Mouse (Mus musculus) c-Kit-positive CD71-positive TER-119-negative erythroid progenitor cells, embryonic 14.5 days (primary cell): ENCODE results near the gene Gm20388.

ENCODE experiments used
- DNase-seq: peaks from one replicate; pipeline ENCODE4 v3.0.0-alpha.2; 2013; ENCODE audit warnings: low read depth

Gm20388 gene

GRCm38 (mm10) chr8:124267206-124267605 is 4356.6 kb downstream of the Gm20388 start:
- no peak for DNase-seq

GRCm38 (mm10) chr8:124270504-124270903 is 4359.9 kb downstream of the Gm20388 start:
- DNase-seq: no peak

- DNase-seq: no peak
Measured at GRCm38 (mm10) chr8:124270904-124271303, 4360.3 kb downstream of the Gm20388 start.

DNA sequence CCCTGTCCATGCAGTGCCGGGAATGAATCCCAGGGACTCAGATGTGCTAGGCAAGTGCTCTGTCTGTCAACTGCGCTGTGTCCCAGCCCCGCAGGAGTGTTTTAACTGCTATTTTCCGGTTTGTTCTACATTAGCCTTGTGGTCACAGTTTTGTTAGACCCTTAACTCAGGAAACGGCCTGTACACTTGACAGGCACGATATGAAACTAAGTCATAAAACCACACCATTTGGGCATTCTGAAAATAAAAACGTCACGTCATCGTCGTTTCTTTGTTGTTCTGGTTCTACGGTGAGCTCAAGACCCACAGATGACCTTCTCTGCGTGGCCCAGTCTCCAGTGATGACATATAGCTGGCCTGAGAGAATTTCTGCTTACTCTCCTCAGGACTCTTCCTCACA is 4360.9 kb downstream of the Gm20388 start:
- no peak for DNase-seq

DNA sequence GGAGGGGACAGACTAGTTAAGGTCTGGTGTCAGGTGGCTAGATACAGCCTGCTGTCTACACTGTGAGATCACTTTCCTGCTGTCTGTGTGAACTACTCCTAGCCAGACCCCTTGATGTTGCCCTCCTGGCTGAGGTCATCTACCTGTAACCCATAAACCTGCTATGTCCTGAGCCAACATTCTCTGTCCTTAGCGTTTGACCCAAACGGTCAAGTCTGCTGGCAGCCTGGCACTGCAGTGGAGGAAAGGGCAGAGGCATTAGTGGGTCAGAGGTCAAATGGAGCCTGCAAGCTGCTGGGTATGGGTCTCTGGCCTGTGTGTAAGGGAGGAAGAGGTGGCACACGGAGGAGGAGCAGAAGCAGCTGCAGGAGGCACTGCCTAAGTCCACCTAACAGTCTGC is 4362.2 kb downstream of the Gm20388 start:
- no peak for DNase-seq

DNA sequence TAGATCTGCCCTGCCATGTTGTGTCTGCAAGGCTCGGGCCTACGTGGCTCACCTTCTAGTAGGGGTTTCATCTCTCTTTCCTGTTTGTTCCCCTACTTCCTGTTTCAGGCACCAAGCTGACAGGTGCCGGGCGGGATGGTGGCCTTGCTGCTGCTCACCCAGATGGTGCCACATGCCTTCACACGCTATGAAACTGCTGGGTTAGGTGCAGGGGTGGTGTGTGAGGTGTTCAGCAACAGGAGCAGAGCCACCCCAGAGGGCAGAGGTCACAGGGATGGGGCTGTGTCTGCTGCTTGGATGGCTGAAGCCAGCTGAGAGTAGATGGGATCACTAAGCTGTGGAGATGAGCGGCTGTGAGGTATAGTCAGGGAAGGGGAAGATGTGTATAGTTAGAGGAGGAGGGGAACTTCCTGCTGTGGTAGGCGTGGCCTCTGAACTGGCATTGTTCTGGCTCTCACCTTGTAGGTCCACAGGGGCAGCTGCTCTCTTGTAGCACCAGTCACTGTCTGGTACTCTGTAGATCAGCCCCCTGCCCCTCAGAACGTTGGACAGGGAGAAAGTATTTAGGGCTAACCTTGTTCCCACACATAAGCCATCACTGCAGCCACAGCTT is 4363.1 kb downstream of the Gm20388 start:
- no peak for DNase-seq

DNA sequence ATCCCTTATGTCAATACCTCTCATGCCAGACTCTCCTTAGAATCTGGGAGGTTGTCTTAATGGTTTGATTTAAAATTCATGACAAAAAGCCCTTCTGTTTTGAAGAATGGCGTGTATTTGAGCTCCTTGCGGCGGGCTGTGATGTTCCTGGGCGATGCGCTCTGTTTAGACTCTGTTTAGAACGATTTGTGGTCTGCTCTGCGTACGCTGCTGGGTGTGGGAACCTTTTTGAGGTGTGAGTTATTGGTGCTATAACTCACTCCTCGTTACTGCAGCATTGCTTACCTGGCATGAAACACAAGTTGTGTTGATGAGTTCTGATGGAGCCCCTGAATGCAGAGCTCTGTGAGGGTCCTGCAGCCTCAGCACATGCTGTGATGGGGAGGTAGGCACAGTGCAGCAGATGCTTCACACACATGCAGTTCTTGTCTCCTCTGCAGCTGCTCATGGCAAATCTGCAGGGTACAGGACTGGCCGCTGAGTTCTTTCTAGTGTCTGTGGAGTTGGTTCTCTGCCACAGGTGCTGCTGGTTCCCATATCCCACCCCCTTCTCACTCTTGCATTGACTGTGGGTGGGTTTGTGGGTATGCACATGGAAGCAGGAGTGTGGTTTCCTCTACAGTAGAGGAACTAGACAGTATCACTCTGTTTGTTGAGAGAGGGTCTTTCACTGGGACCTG is 4363.9 kb downstream of the Gm20388 start:
- no peak for DNase-seq

- DNase-seq: no peak
Measured at GRCm38 (mm10) chr8:124275377-124276071, 4364.9 kb downstream of the Gm20388 start.

GRCm38 (mm10) chr8:124277951-124278910 is 4367.6 kb downstream of the Gm20388 start:
- no peak for DNase-seq

DNA sequence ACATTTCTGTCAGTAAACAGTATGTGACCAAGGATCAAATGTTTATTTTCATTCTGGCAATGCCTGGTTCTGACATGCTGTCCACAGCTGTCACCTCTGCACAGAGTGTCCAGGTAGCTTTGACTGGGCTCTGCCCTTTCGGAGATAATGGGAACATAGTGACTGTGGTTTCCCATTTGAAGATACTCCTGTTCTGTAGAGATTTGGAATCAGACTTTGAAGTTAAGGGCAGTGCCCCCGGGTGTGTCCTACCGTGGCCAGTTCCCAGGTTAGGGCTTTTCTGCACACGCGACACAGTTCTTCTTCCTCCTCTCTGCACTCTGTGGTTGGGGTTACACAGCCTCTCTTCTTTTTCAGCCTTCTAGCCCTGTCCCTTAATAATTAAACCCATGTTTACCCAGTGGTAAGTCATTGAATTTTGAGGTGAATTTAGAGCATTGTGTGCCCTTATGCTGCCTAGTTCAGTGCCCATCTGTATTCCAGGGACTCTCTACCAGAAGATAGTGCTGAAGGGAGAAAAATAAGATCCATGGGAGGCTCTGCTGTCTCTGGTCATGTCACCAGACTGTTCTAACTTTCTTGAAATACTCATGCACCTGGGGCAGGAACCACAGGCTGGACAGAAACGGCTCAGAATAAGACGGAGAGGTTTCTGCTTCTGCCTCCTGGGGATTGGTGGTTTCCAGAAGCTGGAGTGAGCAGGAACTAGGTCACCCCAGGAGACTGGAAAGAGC is 4368.5 kb downstream of the Gm20388 start:
- no peak for DNase-seq

DNA sequence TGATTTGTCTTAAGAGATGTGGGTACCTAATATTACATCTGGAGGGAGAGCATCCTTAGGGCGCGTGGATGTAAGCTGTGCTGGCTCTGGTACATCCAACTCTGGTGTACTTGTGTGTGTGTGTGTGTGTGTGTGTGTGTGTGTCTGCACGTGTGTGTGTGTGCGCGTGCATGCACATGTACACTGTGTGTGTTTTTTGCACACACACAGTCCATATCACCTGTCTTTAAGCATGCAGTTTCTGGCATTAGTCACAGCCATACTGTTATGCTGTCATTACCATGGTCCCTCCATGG is 4369.0 kb downstream of the Gm20388 start:
- DNase-seq: no peak

- no peak for DNase-seq
Measured at GRCm38 (mm10) chr8:124281700-124282541, 4371.3 kb downstream of the Gm20388 start.

GRCm38 (mm10) chr8:124282878-124283630 is 4372.4 kb downstream of the Gm20388 start:
- DNase-seq: no peak

GRCm38 (mm10) chr8:124283644-124284332 is 4373.1 kb downstream of the Gm20388 start:
- no peak for DNase-seq

DNA sequence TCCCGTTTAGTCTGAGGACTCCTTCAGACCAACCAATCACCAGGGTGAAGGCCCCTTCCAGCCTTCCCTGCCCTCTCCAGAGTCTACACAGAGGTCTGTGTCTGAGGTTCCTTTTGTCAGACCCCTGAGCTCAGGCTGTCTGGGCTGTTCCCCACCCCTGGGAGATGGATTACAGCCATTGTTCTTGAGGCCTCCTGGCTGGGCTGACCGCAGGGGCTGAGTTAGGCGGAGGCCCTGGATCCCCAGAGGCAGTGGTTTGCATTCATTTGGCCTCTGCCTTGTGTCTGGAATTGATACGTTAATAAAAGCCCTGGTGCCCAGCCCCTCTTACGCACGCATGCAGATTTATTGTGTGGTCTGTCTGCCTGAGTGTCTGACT is 4373.7 kb downstream of the Gm20388 start:
- DNase-seq: no peak

- no peak for DNase-seq
Measured at GRCm38 (mm10) chr8:124284984-124285576, 4374.4 kb downstream of the Gm20388 start.

- DNase-seq: no peak
Measured at GRCm38 (mm10) chr8:124286461-124287124, 4376.0 kb downstream of the Gm20388 start.

DNA sequence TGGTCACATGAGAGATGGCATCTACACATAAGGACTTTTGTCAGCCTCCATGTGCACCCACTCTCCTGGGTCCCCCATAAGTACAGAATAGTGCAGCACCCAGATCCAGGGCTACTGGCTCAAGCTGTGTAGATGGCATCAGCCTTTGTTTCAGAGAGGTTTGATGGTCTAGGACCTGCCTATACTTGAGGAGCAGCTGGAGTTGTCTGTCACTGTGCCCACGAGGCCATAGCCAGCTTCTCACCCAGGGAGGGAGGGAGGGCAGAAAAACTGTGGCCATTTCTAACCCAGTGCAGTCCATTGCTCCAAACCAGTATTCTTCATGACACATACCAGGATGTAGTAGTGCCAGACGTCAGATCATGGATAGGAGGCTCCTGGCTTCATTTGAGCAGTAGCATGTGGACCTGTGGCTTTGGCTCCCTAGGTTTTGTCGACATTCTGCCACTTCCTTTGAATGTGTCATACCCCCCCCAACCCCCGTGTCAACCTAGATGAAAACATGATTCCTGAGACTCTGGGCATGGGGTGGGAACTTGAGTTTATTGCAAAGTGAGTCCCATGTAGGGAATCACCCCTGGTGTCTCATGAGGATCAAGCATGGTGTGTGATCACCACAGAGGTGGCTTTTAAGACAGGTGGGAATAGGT is 4377.7 kb downstream of the Gm20388 start:
- DNase-seq: no peak
